In genomic region chr6:88056866-88057265, GRCm38 (mm10) we compare ENCODE assay signal across 26 mouse cellular contexts. TPM values are rescaled to one million over a fixed set of nuclear protein-coding genes. Genes with fewer than 3 reads are reported as not detected.
DNase-seq lines count a peak whose midpoint lies in the region; ATAC-seq lines count a peak whose summit lies in the region.
"Had no signal": no experiment of that assay in that cellular context is flagged by ENCODE, and none has a peak within 500 bp of the region (broad histone marks: within the 10 kb centered on the region; RNA-seq: fewer than 3 reads in every experiment).

No protein-coding gene starts in this region.

- no peaks in the 10 kb centered on the region for H3K36me3 ChIP-seq in lung, embryonic 15.5 days
- H3K36me3 ChIP-seq: embryonic facial prominence, embryonic 13.5 days; forebrain, embryonic 15.5 days; G1E; heart, embryonic 12.5 days; hindbrain, embryonic 12.5 days; limb, embryonic 10.5 days; midbrain, embryonic 10.5 days; stomach, embryonic 15.5 days had no signal

- H3K4me2 ChIP-seq in lung, embryonic 15.5 days: no peak overlapping the region
- H3K4me2 ChIP-seq: embryonic facial prominence, embryonic 13.5 days; forebrain, embryonic 15.5 days; heart, embryonic 12.5 days; hindbrain, embryonic 12.5 days; liver, embryonic 11.5 days; stomach, embryonic 15.5 days had no signal

- no peak overlapping the region for H3K4me3 ChIP-seq in lung, embryonic 15.5 days
- H3K4me3 ChIP-seq: embryonic facial prominence, embryonic 13.5 days; forebrain, embryonic 15.5 days; heart, embryonic 12.5 days; hindbrain, embryonic 12.5 days; limb, embryonic 10.5 days; midbrain, embryonic 10.5 days; stomach, embryonic 15.5 days had no signal

- ATAC-seq in frontal cortex, adult (ENCODE audit: low TSS enrichment): peak; percentile 98
- no peak for ATAC-seq in lung, embryonic 15.5 days (ENCODE audit: borderline replicate concordance, extremely low read depth, low FRiP score, low TSS enrichment)
- ATAC-seq: forebrain, embryonic 15.5 days had no signal

- 86% methylated on average over 5 of the region's 5 CpGs for WGBS in lung, embryonic 15.5 days

- H3K27me3 ChIP-seq in lung, embryonic 15.5 days: no peaks in the 10 kb centered on the region
- H3K27me3 ChIP-seq: forebrain, embryonic 15.5 days; stomach, embryonic 15.5 days had no signal

- H3K4me1 ChIP-seq in lung, embryonic 15.5 days: peaks cover 12% of the 10 kb centered on the region
- H3K4me1 ChIP-seq: embryonic facial prominence, embryonic 13.5 days; forebrain, embryonic 15.5 days; heart, embryonic 12.5 days; hindbrain, embryonic 12.5 days; limb, embryonic 10.5 days; midbrain, embryonic 10.5 days had no signal

- 0 out of 2 replicates have a peak overlapping the region, but pooled peaks have one; percentile 20 for H3K27ac ChIP-seq in lung, embryonic 15.5 days
- H3K27ac ChIP-seq: embryonic facial prominence, embryonic 13.5 days; forebrain, embryonic 15.5 days; hindbrain, embryonic 12.5 days; limb, embryonic 10.5 days; midbrain, embryonic 10.5 days; stomach, embryonic 15.5 days had no signal

- H3K9ac ChIP-seq in lung, embryonic 15.5 days: no peak overlapping the region
- H3K9ac ChIP-seq: embryonic facial prominence, embryonic 13.5 days; forebrain, embryonic 15.5 days; heart, embryonic 12.5 days; hindbrain, embryonic 12.5 days; stomach, embryonic 15.5 days had no signal

- DNase-seq in frontal cortex, postnatal 10 days (ENCODE audit: low spot score in 2 of 2): no peak
- no peak for DNase-seq in lung, postnatal 25 days (ENCODE audit: low spot score)
- DNase-seq in brain, adult 2 months (ENCODE audit: low read depth, low spot score): peak; percentile 87
- DNase-seq in telencephalon, adult 2 months (ENCODE audit: low read depth, low spot score): peak; percentile 70
- no peak for DNase-seq in c-Kit-positive CD71-positive TER-119-positive erythroid progenitor cells, embryonic 14.5 days (ENCODE audit: low spot score)
- DNase-seq in testis, postnatal 14 days (ENCODE audit: low spot score): no peak
- DNase-seq: cerebellum, adult 11-12 months; cerebellum, postnatal 14 days; gastrocnemius, postnatal 10 days; heart, adult 11 months; heart, postnatal 14 days; kidney, adult 9 months; kidney, postnatal 36 days; lung, adult 2 months; lung, postnatal 4 days had no signal

- H3K9me3 ChIP-seq in lung, embryonic 15.5 days: no peaks in the 10 kb centered on the region
- H3K9me3 ChIP-seq: embryonic facial prominence, embryonic 13.5 days; forebrain, embryonic 15.5 days; G1E; heart, embryonic 12.5 days; hindbrain, embryonic 12.5 days; limb, embryonic 10.5 days; midbrain, embryonic 10.5 days; stomach, embryonic 15.5 days had no signal

RNA-seq across cellular contexts. Expression of gene Rab7, which starts 11.8 kb away (rescaled TPM):
- polyA plus RNA-seq in lung, embryonic 15.5 days (2015; fragmentation: Nextera tagmentation; extraction: Ambion mirVana): 197 and 206 TPM in 2 replicates

RNA-seq across cellular contexts. Expression of gene Rpn1, which starts 27.4 kb away (rescaled TPM):
- 436 and 444 TPM in 2 replicates for polyA plus RNA-seq in lung, embryonic 15.5 days (2015; fragmentation: Nextera tagmentation; extraction: Ambion mirVana)

Comparison
In these comparisons a context has a peak if more than half of its experiments do, and no peak if none do; other contexts are left out.
1. DNase-seq: peak in brain, adult 2 months (single experiment) and telencephalon, adult 2 months (single experiment); none in frontal cortex, postnatal 10 days (0 of 2), lung, postnatal 25 days (single experiment), c-Kit-positive CD71-positive TER-119-positive erythroid progenitor cells, embryonic 14.5 days (single experiment) and testis, postnatal 14 days (single experiment).